Mouse (Mus musculus) erythroblast, embryonic 14.5 days (primary cell): Measurements from ENCODE around the gene Cdh23.

Experiments
- GATA1 ChIP-seq: IDR thresholded peaks from 2 replicates; pipeline ENCODE4 v1.6.1; 2012; ENCODE audit warnings: low read length, inconsistent platforms, mixed read lengths
- TAL1 ChIP-seq: IDR thresholded peaks from 3 replicates; pipeline ENCODE4 v1.6.1; 2012; ENCODE audit warnings: low read length, inconsistent platforms, mixed read lengths

DNA sequence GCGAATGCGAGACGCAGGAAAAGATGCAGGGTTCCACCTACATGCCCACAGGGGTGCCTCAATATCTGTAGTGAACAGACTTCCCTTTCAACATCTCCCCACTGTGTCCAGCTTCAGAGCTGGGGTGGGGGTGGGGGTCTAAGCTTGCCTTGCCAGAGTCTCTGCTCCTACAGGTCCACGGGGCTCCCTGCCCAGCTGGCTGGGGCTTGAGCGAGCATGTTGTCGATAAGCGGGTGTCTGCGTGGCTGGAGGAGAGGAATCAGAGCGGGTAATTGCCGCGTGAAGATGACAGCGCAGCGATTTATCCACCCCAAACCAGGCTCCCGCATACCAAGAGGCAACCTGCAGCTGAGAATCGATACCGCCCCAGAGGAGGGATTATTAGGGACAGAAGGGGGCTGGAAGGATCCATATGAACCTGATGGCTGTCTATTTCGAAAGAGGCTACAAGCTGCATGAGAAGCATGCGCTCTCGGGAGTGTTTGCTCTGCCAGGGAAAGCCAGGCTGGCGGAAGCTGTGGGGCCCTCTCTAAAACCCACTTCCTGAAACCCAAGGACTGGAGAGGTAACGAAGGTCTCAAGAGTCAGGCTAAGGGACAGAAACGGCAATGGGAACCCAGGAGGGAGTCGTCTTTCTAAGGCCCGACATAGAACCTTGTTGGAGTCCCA lies 129.8 kb downstream of the Cdh23 start:
- TF ChIP-seq TAL1 (no peak), GATA1 (no peak)
